Mouse (Mus musculus): ENCODE data around the gene Kcnk12.

GRCm38 (mm10) chr17:87765031-87765430, 32.8 kb downstream of the Kcnk12 start:
- TF ChIP-seq CTCF (IDR thresholded peaks at IDR 0.05; ENCODE audit: extremely low read depth, insufficient read depth, insufficient read length, insufficient replicate concordance) (no peak), POLR2A (IDR thresholded peaks at IDR 0.05; ENCODE audit: low read depth, low read length) (no peak)

All from spleen, adult 2 months (tissue).